Mouse (Mus musculus): ENCODE results near the gene Cryzl1. TPM values are rescaled to one million over a fixed set of nuclear protein-coding genes. Genes with fewer than 3 reads are reported as not detected.
A peak's percentile ranks its signal among the peaks of the same experiment; 100 is the strongest.

The Cryzl1 gene
- polyA plus RNA-seq, 1 experiment, result 27.6 TPM

DNA sequence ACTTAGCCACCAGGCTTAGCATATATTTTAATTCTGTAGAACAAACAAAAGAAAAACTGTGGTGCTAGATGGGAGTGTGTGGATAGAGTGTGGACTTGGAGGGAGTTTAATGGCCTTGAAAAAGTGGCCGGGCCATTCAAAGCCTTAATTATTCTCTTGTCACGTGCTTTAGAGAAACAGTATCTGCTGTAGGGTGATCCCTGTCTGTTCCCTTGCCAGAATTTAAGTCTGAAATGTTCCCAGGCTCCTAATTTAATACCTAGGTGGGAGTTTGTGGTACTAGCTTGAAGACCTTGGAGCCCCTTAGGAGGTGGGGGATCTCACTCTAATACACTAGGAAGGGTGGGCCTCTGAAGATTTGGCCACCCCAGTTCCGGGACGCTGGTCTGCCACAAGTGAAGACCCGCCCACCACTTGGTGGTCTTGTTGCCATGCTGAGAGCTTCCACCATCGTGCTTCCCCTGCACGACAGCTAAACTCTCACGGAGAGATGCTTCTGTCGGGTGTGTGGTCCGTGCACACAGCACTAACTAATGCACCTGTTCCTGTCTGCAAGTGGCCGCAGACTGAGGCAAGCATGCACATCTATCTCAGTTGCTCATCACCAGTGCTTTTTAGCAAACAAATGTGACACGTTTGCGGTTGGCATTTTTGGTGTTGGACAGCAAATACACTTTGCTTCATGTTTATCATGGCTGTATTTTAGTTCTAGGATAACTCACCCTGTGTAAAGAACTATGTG lies 23.0 kb upstream of the Cryzl1 start:
- TF ChIP-seq POLR2AphosphoS2 (IDR thresholded peaks at IDR 0.05; ENCODE audit: insufficient read length, low read depth), result no peak
- TF ChIP-seq POLR2A (IDR thresholded peaks at IDR 0.05; ENCODE audit: insufficient read length, low read depth), result no peak
- TF ChIP-seq MYOG (IDR thresholded peaks at IDR 0.05; ENCODE audit: control insufficient read depth in 1 of 3, insufficient read depth in 1 of 3, insufficient read length in 2 of 3, low read depth in 2 of 3), result peak in 2 of 3 experiments; percentile 37 to 84
- no peak for TF ChIP-seq CEBPB (IDR thresholded peaks at IDR 0.05; ENCODE audit: insufficient read depth, poor library complexity, severe bottlenecking)
- TF ChIP-seq E2F4 (IDR thresholded peaks at IDR 0.05; ENCODE audit: insufficient read depth), result no peak
- no peak for TF ChIP-seq USF1 (IDR thresholded peaks at IDR 0.05; ENCODE audit: low read depth)
- TF ChIP-seq MYOD1 (IDR thresholded peaks at IDR 0.05; ENCODE audit: control insufficient read depth in 1 of 3, insufficient read length in 2 of 3, low read depth in 2 of 3), result peak; percentile 13 to 96 (median 95)
- no peak overlapping the region for H3K4me2 ChIP-seq (ENCODE audit: low read depth)
- H3ac ChIP-seq (ENCODE audit: control insufficient read depth, insufficient read length), result no peak overlapping the region
- no peaks in the 10 kb centered on the region for H3K27me3 ChIP-seq (ENCODE audit: control insufficient read depth, insufficient read depth, insufficient read length)
- H3K36me3 ChIP-seq (ENCODE audit: control insufficient read depth, insufficient read depth), result no peaks in the 10 kb centered on the region
- peaks cover 65% of the 10 kb centered on the region for H3K79me2 ChIP-seq (ENCODE audit: control insufficient read depth, insufficient read depth)
- H3K4me3 ChIP-seq, result no peak overlapping the region

DNA sequence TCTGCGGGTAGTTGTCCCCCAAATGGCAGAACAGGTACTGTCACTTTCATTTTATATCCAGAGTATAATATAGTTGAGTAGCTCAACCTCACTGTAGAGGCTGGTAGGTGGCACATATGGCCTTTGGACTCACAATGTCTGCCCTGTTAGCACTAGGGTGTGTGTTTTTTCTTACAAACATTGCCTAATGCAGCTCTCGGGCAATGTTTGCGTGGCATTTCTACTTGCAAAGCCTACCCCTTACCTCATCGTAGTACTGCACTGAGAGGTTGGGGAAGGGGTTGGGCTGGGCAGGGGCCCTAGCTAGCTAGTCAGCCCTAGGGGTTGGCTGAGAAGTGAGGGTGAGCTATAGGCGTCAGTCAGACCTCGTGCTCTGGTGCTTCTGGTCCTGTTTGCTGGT lies 18.8 kb upstream of the Cryzl1 start:
- Histone ChIP-seq H3K4me3 (no peak overlapping the region), H3K79me2 (ENCODE audit: control insufficient read depth, insufficient read depth) (peaks cover 63% of the 10 kb centered on the region), H3K27me3 (ENCODE audit: control insufficient read depth, insufficient read depth, insufficient read length) (no peaks in the 10 kb centered on the region), H3ac (ENCODE audit: control insufficient read depth, insufficient read length) (no peak overlapping the region), H3K36me3 (ENCODE audit: control insufficient read depth, insufficient read depth) (no peaks in the 10 kb centered on the region), H3K4me2 (ENCODE audit: low read depth) (no peak overlapping the region)
- TF ChIP-seq USF1 (IDR thresholded peaks at IDR 0.05; ENCODE audit: low read depth) (no peak), REST (IDR thresholded peaks at IDR 0.05; ENCODE audit: insufficient read depth, insufficient read length) (no peak), SRF (IDR thresholded peaks at IDR 0.05; ENCODE audit: control insufficient read depth, insufficient read length, low read depth) (no peak), TCF3 (IDR thresholded peaks at IDR 0.05; ENCODE audit: insufficient read length, low read depth) (no peak), POLR2A (IDR thresholded peaks at IDR 0.05; ENCODE audit: insufficient read length, low read depth) (no peak)

DNA sequence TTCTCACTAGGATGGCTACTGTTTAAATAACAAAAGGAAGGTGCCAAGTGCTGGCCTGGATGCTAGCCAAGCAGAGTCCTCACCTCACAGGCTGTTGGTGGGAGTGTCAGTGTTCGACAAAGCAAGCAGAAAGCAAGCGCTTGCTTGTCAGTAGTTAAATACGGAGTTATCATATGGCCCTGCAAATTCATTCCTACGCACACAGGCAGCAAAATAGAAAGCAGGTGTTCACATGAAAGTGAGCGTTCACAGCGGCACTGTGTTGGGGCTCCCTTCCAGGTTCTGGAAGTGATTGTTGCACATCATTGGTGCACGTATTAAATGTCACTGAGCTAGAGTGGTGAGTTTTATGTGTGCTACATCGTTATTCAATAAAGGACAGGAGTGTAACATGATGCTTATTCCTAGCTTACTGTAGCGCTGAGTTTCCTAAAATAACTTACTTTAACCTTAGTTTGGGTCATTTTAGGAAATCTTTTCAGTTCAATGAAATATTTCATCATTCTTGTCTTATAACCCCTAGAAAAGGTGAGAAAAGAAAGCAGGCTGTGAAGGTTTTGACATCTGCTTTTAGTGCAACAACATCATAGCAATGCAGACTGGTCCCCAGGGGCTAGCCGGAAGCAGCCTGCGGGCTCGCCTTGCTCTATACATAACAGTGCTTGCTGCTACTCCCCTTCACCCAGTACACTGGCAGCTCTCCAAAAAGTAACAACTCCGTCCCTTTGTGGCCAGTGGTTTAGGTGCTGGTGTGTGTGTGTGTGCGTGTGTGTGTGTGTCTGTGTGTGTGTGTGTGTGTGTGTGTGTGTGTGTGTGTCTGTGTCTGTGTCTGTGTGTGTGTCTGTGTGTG lies 17.6 kb upstream of the Cryzl1 start:
- Histone ChIP-seq H3K79me2 (ENCODE audit: control insufficient read depth, insufficient read depth) (peaks cover 70% of the 10 kb centered on the region), H3K27me3 (ENCODE audit: control insufficient read depth, insufficient read depth, insufficient read length) (no peaks in the 10 kb centered on the region), H3K36me3 (ENCODE audit: control insufficient read depth, insufficient read depth) (no peaks in the 10 kb centered on the region), H3K4me3 (no peak overlapping the region), H3K4me2 (ENCODE audit: low read depth) (peak overlapping the region; percentile 71), H3ac (ENCODE audit: control insufficient read depth, insufficient read length) (no peak overlapping the region)
- TF ChIP-seq MAX (IDR thresholded peaks at IDR 0.05; ENCODE audit: low read depth) (no peak), MYOG (IDR thresholded peaks at IDR 0.05; ENCODE audit: control insufficient read depth in 1 of 3, insufficient read depth in 1 of 3, insufficient read length in 2 of 3, low read depth in 2 of 3) (no peak), E2F4 (IDR thresholded peaks at IDR 0.05; ENCODE audit: insufficient read depth) (no peak), POLR2A (IDR thresholded peaks at IDR 0.05; ENCODE audit: insufficient read length, low read depth) (no peak), TCF12 (IDR thresholded peaks at IDR 0.05; ENCODE audit: insufficient read depth, poor library complexity, severe bottlenecking) (no peak), REST (IDR thresholded peaks at IDR 0.05; ENCODE audit: insufficient read depth, insufficient read length) (no peak), USF1 (IDR thresholded peaks at IDR 0.05; ENCODE audit: low read depth) (no peak), POLR2AphosphoS2 (IDR thresholded peaks at IDR 0.05; ENCODE audit: insufficient read length, low read depth) (no peak), MYOD1 (IDR thresholded peaks at IDR 0.05; ENCODE audit: control insufficient read depth in 1 of 3, insufficient read length in 2 of 3, low read depth in 2 of 3) (no peak), CEBPB (IDR thresholded peaks at IDR 0.05; ENCODE audit: insufficient read depth, poor library complexity, severe bottlenecking) (no peak)

DNA sequence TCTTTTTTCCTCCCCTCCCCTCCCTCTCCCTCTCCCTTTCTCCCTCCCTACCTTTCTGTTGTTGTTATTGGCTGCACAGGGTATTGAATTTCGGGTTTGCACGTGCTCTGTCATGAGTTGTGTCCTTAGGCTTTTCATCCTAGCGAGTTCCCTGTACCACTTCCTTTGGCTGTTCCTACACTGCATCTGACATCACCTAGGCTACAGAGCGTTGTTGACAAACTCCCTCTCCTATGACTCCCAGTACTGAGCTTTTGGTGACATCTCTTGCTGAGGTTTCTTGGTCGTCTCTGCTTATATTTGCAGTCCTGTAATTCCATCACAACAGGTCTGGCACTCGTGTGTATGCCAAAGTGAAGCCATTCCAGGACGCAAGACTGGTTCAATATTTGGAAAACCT lies 14.3 kb upstream of the Cryzl1 start:
- no peak overlapping the region for H3K4me3 ChIP-seq
- no peak for TF ChIP-seq MYOG (IDR thresholded peaks at IDR 0.05; ENCODE audit: control insufficient read depth in 1 of 3, insufficient read depth in 1 of 3, insufficient read length in 2 of 3, low read depth in 2 of 3)
- TF ChIP-seq E2F4 (IDR thresholded peaks at IDR 0.05; ENCODE audit: insufficient read depth), result no peak
- TF ChIP-seq POLR2A (IDR thresholded peaks at IDR 0.05; ENCODE audit: insufficient read length, low read depth), result no peak
- TF ChIP-seq MAX (IDR thresholded peaks at IDR 0.05; ENCODE audit: low read depth), result no peak
- no peak for TF ChIP-seq CEBPB (IDR thresholded peaks at IDR 0.05; ENCODE audit: insufficient read depth, poor library complexity, severe bottlenecking)
- no peak for TF ChIP-seq REST (IDR thresholded peaks at IDR 0.05; ENCODE audit: insufficient read depth, insufficient read length)
- TF ChIP-seq POLR2AphosphoS2 (IDR thresholded peaks at IDR 0.05; ENCODE audit: insufficient read length, low read depth), result no peak
- no peak for TF ChIP-seq MYOD1 (IDR thresholded peaks at IDR 0.05; ENCODE audit: control insufficient read depth in 1 of 3, insufficient read length in 2 of 3, low read depth in 2 of 3)
- TF ChIP-seq USF1 (IDR thresholded peaks at IDR 0.05; ENCODE audit: low read depth), result no peak
- TF ChIP-seq TCF3 (IDR thresholded peaks at IDR 0.05; ENCODE audit: insufficient read length, low read depth), result no peak
- no peak for TF ChIP-seq SRF (IDR thresholded peaks at IDR 0.05; ENCODE audit: control insufficient read depth, insufficient read length, low read depth)
- no peak for TF ChIP-seq TCF12 (IDR thresholded peaks at IDR 0.05; ENCODE audit: insufficient read depth, poor library complexity, severe bottlenecking)
- H3K36me3 ChIP-seq (ENCODE audit: control insufficient read depth, insufficient read depth), result no peaks in the 10 kb centered on the region
- H3K4me2 ChIP-seq (ENCODE audit: low read depth), result no peak overlapping the region
- H3K27me3 ChIP-seq (ENCODE audit: control insufficient read depth, insufficient read depth, insufficient read length), result no peaks in the 10 kb centered on the region
- H3ac ChIP-seq (ENCODE audit: control insufficient read depth, insufficient read length), result no peak overlapping the region
- peaks cover 81% of the 10 kb centered on the region for H3K79me2 ChIP-seq (ENCODE audit: control insufficient read depth, insufficient read depth)
